Mouse (Mus musculus): Measurements from ENCODE around the gene Crxos.

DNA sequence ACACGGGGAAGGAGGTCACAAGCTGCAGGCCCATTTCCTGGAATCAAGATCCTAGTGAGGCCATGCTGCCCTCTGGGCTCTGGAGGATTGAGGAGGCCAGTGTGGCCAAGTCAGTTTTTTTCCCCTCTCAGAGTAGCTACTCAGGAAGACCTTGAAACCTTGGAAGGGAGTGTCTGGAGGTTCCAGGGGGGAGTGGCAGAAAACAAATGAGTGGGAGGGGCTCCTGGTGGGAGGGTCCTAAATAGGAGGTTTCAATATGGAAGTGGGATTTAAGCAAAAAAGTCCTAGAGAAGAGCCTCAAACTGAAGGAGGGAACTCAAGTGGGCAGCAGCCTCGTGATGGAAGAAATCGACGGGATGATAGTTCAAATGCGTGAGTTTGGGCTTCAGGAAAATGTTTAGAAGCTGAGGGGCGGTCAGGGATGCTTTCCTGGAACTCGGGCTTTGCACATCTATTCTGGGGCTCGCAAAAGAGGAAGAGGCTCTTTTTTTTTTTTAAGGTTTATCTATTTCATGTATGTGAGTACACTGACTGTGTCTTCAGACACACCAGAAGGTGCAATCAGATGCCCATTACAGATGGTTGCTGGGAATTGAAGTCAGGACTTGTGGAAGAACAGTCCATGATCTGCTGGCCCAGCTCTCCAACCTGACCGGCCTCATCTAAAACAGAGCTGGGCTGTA lies 19.1 kb downstream of the Crxos start:
- TF ChIP-seq CTCF (IDR thresholded peaks at IDR 0.05; ENCODE audit: low read depth, low read length), result no peak
- TF ChIP-seq POLR2A (IDR thresholded peaks at IDR 0.05; ENCODE audit: borderline replicate concordance, low read depth, low read length), result no peak
